Mouse (Mus musculus): ENCODE data around the gene 1810062G17Rik.

DNA sequence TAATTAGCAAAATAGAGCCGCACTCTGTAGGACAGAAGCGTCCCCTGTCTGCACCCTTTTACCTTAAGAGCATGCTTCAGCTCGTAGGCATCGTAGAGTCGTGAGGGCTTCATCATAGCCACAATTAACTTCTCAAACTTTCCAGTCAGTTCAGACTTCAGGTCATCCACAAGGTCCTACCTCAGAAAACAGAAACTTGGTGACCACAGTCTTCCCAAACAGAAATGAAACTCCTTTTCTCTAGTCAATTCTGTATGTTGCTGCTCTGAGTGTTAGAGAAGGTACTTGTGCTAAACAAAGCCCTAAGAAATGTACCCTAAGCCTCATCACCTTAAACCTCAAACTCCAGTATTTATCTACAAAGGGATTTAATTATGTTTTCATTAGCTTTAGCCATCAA lies 13.9 kb upstream of the 1810062G17Rik start:
- TF ChIP-seq POLR2A (IDR thresholded peaks at IDR 0.05; ENCODE audit: insufficient read length, low read depth) (no peak), MYOG (IDR thresholded peaks at IDR 0.05; ENCODE audit: control insufficient read depth in 1 of 3, insufficient read depth in 1 of 3, insufficient read length in 2 of 3, low read depth in 2 of 3) (no peak), POLR2AphosphoS2 (IDR thresholded peaks at IDR 0.05; ENCODE audit: insufficient read length, low read depth) (no peak), E2F4 (IDR thresholded peaks at IDR 0.05; ENCODE audit: insufficient read depth) (no peak), MAX (IDR thresholded peaks at IDR 0.05; ENCODE audit: low read depth) (no peak), SRF (IDR thresholded peaks at IDR 0.05; ENCODE audit: control insufficient read depth, insufficient read length, low read depth) (no peak), USF1 (IDR thresholded peaks at IDR 0.05; ENCODE audit: low read depth) (no peak)

Measured in myocyte (in vitro differentiated cells).